Mouse (Mus musculus): ENCODE results near the gene Nprl3. TPM values are rescaled to one million over a fixed set of nuclear protein-coding genes. Genes with fewer than 3 reads are reported as not detected.
"Not testable (repeated sequence)": the region's sequence is repeated elsewhere in the genome, so short reads cannot be mapped to it uniquely, and the experiment has no call there.

Gene Nprl3
- polyA plus RNA-seq, 1 experiment from 2014 or later: 31.4 TPM

GRCm38 (mm10) chr11:32287493-32287825 lies 20.0 kb upstream of the Nprl3 start:
- Histone ChIP-seq H3K27me3 (ENCODE audit: control insufficient read depth, insufficient read depth, low read length) (no peaks in the 10 kb centered on the region), H3K4me2 (replicated peaks; ENCODE audit: low read depth, low read length) (no peak overlapping the region), H3K4me3 (ENCODE audit: low read depth, low read length) (no peak overlapping the region), H3K27ac (ENCODE audit: low read depth, low read length) (no peak overlapping the region), H3K36me3 (ENCODE audit: control insufficient read depth, insufficient read depth, low read length) (no peaks in the 10 kb centered on the region), H3K4me1 (replicated peaks; ENCODE audit: control insufficient read depth, insufficient read depth, low read length) (no peaks in the 10 kb centered on the region), H3K9ac (ENCODE audit: low read depth, low read length) (no peak overlapping the region), H3K9me3 (ENCODE audit: control insufficient read depth, low read length) (no peaks in the 10 kb centered on the region)
- DNase-seq (ENCODE audit: low spot score) (no peak), ATAC-seq (ENCODE audit: low FRiP score) (no peak)
- 71% methylated on average over 9 of the region's 9 CpGs for WGBS

- not testable (repeated sequence) for H3K9me3 ChIP-seq (ENCODE audit: control insufficient read depth, low read length); H3K4me3 ChIP-seq (ENCODE audit: low read depth, low read length)
Observed at GRCm38 (mm10) chr11:32286695-32287492, 19.4 kb upstream of the Nprl3 start, which contains the start of gene Hbq1b. Hbq1b (plus strand) TSS chr11:32286965.

GRCm38 (mm10) chr11:32285887-32286286 lies 18.4 kb upstream of the Nprl3 start:
- H3K27ac ChIP-seq (ENCODE audit: low read depth, low read length); H3K9me3 ChIP-seq (ENCODE audit: control insufficient read depth, low read length); H3K9ac ChIP-seq (ENCODE audit: low read depth, low read length); H3K36me3 ChIP-seq (ENCODE audit: control insufficient read depth, insufficient read depth, low read length); H3K4me2 ChIP-seq (replicated peaks; ENCODE audit: low read depth, low read length); H3K4me3 ChIP-seq (ENCODE audit: low read depth, low read length); H3K4me1 ChIP-seq (replicated peaks; ENCODE audit: control insufficient read depth, insufficient read depth, low read length); DNase-seq (ENCODE audit: low spot score); ATAC-seq (ENCODE audit: low FRiP score); H3K27me3 ChIP-seq (ENCODE audit: control insufficient read depth, insufficient read depth, low read length): not testable (repeated sequence)

More at GRCm38 (mm10) chr11:32286695-32287492, 19.4 kb upstream of the Nprl3 start, which contains the start of gene Hbq1b:
- not testable (repeated sequence) for H3K36me3 ChIP-seq (ENCODE audit: control insufficient read depth, insufficient read depth, low read length); H3K27me3 ChIP-seq (ENCODE audit: control insufficient read depth, insufficient read depth, low read length); H3K4me1 ChIP-seq (replicated peaks; ENCODE audit: control insufficient read depth, insufficient read depth, low read length); H3K27ac ChIP-seq (ENCODE audit: low read depth, low read length); H3K9ac ChIP-seq (ENCODE audit: low read depth, low read length)
- 23% methylated on average over 30 of the region's 33 CpGs for WGBS
- H3K4me2 ChIP-seq (replicated peaks; ENCODE audit: low read depth, low read length): peak within 1 kb of the TSS; percentile 48
- DNase-seq (ENCODE audit: low spot score) (peak; percentile 73), ATAC-seq (ENCODE audit: low FRiP score) (peak; percentile 57)

DNA sequence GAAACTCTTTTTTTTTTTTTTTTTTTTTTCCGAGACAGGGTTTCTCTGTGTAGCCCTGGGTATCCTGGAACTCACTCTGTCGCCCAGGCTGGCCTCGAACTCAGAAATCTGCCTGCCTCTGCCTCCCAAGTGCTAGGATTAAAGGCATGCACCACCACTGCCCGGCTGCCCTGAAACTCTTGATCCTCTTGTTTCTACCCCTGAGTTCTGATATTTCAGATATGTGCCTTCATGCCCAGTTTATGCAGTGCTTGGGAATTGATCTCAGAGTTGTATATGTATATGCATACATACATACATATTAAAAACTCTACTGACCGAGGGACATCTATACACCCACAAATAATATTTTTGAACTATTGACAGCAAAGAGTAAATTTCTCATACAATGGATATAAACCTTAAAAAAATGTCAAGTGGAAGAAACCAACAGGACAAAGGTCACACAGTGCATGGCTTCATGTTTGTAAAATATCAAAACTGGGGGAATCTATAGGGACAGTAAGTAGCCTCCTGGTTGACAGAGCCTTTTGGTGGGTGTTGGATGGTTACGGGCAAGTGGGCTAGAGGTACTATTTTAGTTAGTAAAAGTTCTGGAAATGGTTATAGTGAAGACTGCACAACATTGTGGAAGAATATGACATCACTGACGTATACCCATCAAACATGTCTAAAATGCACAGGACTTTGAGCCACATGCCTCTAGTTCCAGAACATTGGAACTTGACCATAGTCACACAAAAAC lies 17.7 kb upstream of the Nprl3 start:
- Histone ChIP-seq H3K27me3 (ENCODE audit: control insufficient read depth, insufficient read depth, low read length) (no peaks in the 10 kb centered on the region), H3K9ac (ENCODE audit: low read depth, low read length) (no peak overlapping the region), H3K9me3 (ENCODE audit: control insufficient read depth, low read length) (no peaks in the 10 kb centered on the region), H3K4me1 (replicated peaks; ENCODE audit: control insufficient read depth, insufficient read depth, low read length) (no peaks in the 10 kb centered on the region), H3K4me3 (ENCODE audit: low read depth, low read length) (no peak overlapping the region), H3K36me3 (ENCODE audit: control insufficient read depth, insufficient read depth, low read length) (no peaks in the 10 kb centered on the region), H3K4me2 (replicated peaks; ENCODE audit: low read depth, low read length) (no peak overlapping the region), H3K27ac (ENCODE audit: low read depth, low read length) (no peak overlapping the region)
- WGBS: 87% methylated on average over 7 of the region's 7 CpGs
- DNase-seq (ENCODE audit: low spot score) (no peak), ATAC-seq (ENCODE audit: low FRiP score) (no peak)

- not testable (repeated sequence) for H3K27me3 ChIP-seq (ENCODE audit: control insufficient read depth, insufficient read depth, low read length); H3K4me1 ChIP-seq (replicated peaks; ENCODE audit: control insufficient read depth, insufficient read depth, low read length); ATAC-seq (ENCODE audit: low FRiP score); H3K27ac ChIP-seq (ENCODE audit: low read depth, low read length); H3K4me2 ChIP-seq (replicated peaks; ENCODE audit: low read depth, low read length); DNase-seq (ENCODE audit: low spot score); H3K4me3 ChIP-seq (ENCODE audit: low read depth, low read length); H3K36me3 ChIP-seq (ENCODE audit: control insufficient read depth, insufficient read depth, low read length); H3K9ac ChIP-seq (ENCODE audit: low read depth, low read length); H3K9me3 ChIP-seq (ENCODE audit: control insufficient read depth, low read length)
- WGBS: 57% methylated on average over 2 of the region's 2 CpGs
Observed at GRCm38 (mm10) chr11:32284582-32284981, 17.1 kb upstream of the Nprl3 start.

GRCm38 (mm10) chr11:32283091-32283777 lies 15.7 kb upstream of the Nprl3 start, which contains the start of gene Hba-a1:
Hba-a1 (plus strand) TSS chr11:32283511.
- 40% methylated on average over 1 of the region's 5 CpGs for WGBS

GRCm38 (mm10) chr11:32281416-32282144 lies 14.1 kb upstream of the Nprl3 start:
- DNase-seq (ENCODE audit: low spot score): no peak
- no peak overlapping the region for H3K27ac ChIP-seq (ENCODE audit: low read depth, low read length)
- H3K9me3 ChIP-seq (ENCODE audit: control insufficient read depth, low read length): no peaks in the 10 kb centered on the region
- no peaks in the 10 kb centered on the region for H3K27me3 ChIP-seq (ENCODE audit: control insufficient read depth, insufficient read depth, low read length)
- H3K4me3 ChIP-seq (ENCODE audit: low read depth, low read length): no peak overlapping the region
- no peak overlapping the region for H3K9ac ChIP-seq (ENCODE audit: low read depth, low read length)
- H3K4me2 ChIP-seq (replicated peaks; ENCODE audit: low read depth, low read length): no peak overlapping the region
- H3K4me1 ChIP-seq (replicated peaks; ENCODE audit: control insufficient read depth, insufficient read depth, low read length): no peaks in the 10 kb centered on the region
- WGBS: 83% methylated on average over 1 of the region's 1 CpGs
- H3K36me3 ChIP-seq (ENCODE audit: control insufficient read depth, insufficient read depth, low read length): no peaks in the 10 kb centered on the region
- ATAC-seq (ENCODE audit: low FRiP score): no peak

More at GRCm38 (mm10) chr11:32283091-32283777, 15.7 kb upstream of the Nprl3 start, which contains the start of gene Hba-a1:
- H3K27me3 ChIP-seq (ENCODE audit: control insufficient read depth, insufficient read depth, low read length); H3K9me3 ChIP-seq (ENCODE audit: control insufficient read depth, low read length); H3K27ac ChIP-seq (ENCODE audit: low read depth, low read length); DNase-seq (ENCODE audit: low spot score); ATAC-seq (ENCODE audit: low FRiP score); H3K4me2 ChIP-seq (replicated peaks; ENCODE audit: low read depth, low read length); H3K36me3 ChIP-seq (ENCODE audit: control insufficient read depth, insufficient read depth, low read length); H3K4me1 ChIP-seq (replicated peaks; ENCODE audit: control insufficient read depth, insufficient read depth, low read length); H3K9ac ChIP-seq (ENCODE audit: low read depth, low read length); H3K4me3 ChIP-seq (ENCODE audit: low read depth, low read length): not testable (repeated sequence)

DNA sequence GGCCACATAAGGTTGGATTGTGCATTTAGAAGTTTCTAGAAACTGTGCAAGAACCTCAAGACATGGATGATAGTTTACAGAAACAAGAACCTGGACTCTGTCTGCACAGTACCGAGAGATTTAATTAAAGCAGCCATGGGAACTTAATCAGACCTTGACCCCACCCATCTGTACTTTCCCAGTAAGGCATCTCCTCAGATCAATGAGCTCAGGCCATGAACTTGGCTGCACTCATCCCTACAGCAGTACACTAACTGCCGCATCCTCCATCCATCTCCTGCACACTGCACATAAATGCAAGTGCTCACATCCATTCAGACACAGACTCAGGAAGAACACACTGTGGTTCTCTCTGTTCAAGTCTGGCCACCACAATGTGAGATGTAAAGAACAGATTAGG lies 13.1 kb upstream of the Nprl3 start:
- ATAC-seq (ENCODE audit: low FRiP score): no peak

More for the DNA sequence above, 13.1 kb upstream of the Nprl3 start:
- Histone ChIP-seq H3K27ac (ENCODE audit: low read depth, low read length) (no peak overlapping the region), H3K4me1 (replicated peaks; ENCODE audit: control insufficient read depth, insufficient read depth, low read length) (no peaks in the 10 kb centered on the region), H3K27me3 (ENCODE audit: control insufficient read depth, insufficient read depth, low read length) (no peaks in the 10 kb centered on the region), H3K9me3 (ENCODE audit: control insufficient read depth, low read length) (no peaks in the 10 kb centered on the region), H3K36me3 (ENCODE audit: control insufficient read depth, insufficient read depth, low read length) (no peaks in the 10 kb centered on the region), H3K9ac (ENCODE audit: low read depth, low read length) (no peak overlapping the region), H3K4me3 (ENCODE audit: low read depth, low read length) (no peak overlapping the region), H3K4me2 (replicated peaks; ENCODE audit: low read depth, low read length) (no peak overlapping the region)
- 75% methylated on average over 2 of the region's 2 CpGs for WGBS
- no peak for DNase-seq (ENCODE audit: low spot score)

Measured in hindbrain, embryonic 11.5 days (tissue).